19 mouse cellular contexts compared by ENCODE assay signal in the genomic region with DNA sequence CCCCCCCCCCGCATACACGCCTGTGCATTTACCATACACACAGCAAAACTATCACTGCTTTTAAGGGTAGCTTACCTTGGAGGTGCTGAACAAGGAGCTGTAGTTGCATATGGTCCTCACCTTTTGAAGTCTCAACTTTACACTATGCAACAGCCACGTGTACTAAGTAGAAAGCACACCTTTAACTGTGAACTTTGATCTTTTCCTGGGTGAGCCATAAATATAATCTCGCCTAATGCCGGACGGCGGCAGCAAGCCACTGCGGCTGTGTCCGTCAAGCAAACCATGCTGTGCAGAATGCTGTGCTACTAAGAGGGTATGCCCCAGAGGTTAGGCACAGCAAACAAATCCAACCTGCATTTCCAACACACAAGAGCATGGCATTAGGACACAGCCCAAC.
"Had no signal": no experiment of that assay in that cellular context is flagged by ENCODE, and none has a peak within 500 bp of the region (broad histone marks: within the 10 kb centered on the region; RNA-seq: fewer than 3 reads in every experiment).

No protein-coding gene starts in this region.

- DNase-seq: lung, adult 18-20 months; lung, embryonic 14.5 days; lung, postnatal 10 days; lung, postnatal 4 days; midbrain, embryonic 14.5 days; retina, postnatal 1 day; right cerebral cortex, adult 18-20 months; right cerebral cortex, postnatal 25 days; right cerebral cortex, postnatal 4 days; spleen, adult 18-20 months; thymus, adult 18-20 months; thymus, postnatal 14 days; thymus, postnatal 36 days had no signal

- H3K27ac ChIP-seq: midbrain, embryonic 10.5 days; midbrain, embryonic 12.5 days; neural tube, embryonic 13.5 days; neural tube, embryonic 15.5 days had no signal

- H3K9me3 ChIP-seq: midbrain, embryonic 10.5 days; midbrain, embryonic 12.5 days; neural tube, embryonic 13.5 days; neural tube, embryonic 15.5 days had no signal

- H3K27me3 ChIP-seq: midbrain, embryonic 12.5 days; neural tube, embryonic 15.5 days had no signal

- ATAC-seq: midbrain, embryonic 16.5 days had no signal

- H3K9ac ChIP-seq: lung, embryonic 14.5 days; midbrain, embryonic 12.5 days; neural tube, embryonic 13.5 days; neural tube, embryonic 15.5 days had no signal

- H3K4me2 ChIP-seq: lung, embryonic 14.5 days; midbrain, embryonic 12.5 days; neural tube, embryonic 13.5 days; neural tube, embryonic 15.5 days had no signal

- H3K4me3 ChIP-seq: midbrain, embryonic 10.5 days; midbrain, embryonic 12.5 days; myocyte; neural tube, embryonic 13.5 days; neural tube, embryonic 15.5 days had no signal

- H3K4me1 ChIP-seq: midbrain, embryonic 10.5 days; midbrain, embryonic 12.5 days; neural tube, embryonic 15.5 days had no signal

- H3K36me3 ChIP-seq: midbrain, embryonic 10.5 days; midbrain, embryonic 12.5 days; neural tube, embryonic 13.5 days; neural tube, embryonic 15.5 days had no signal
